Mouse (Mus musculus): Measurements from ENCODE around the gene Dbx2.

DNA sequence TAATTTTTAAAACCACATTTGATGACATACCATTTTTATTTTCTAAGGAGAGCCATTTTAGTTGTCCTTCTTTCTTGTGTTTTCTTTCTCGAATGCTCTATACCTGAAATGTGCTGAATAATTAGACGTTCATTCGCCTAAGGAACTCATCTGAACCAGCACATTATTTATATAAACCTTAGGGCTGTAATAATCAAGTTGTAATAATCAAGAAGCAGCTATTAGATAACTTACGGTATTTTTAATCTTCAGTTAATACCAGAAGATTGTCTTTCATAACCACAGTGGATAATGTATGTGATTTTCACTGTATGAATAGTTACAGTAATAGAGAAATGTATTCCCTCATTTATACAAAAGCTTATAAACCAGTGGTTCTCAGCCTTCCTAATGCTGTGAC is 9.2 kb upstream of the Dbx2 start:
- no peak for TF ChIP-seq GATA1 (IDR thresholded peaks at IDR 0.05; ENCODE audit: borderline replicate concordance, low read length)
- no peak for TF ChIP-seq FLI1 (IDR thresholded peaks at IDR 0.05; ENCODE audit: low read length)

Measured in megakaryocyte, embryonic 14.5 days (primary cell).